Mouse (Mus musculus): ENCODE data around the gene Tacstd2. TPM values are rescaled to one million over a fixed set of nuclear protein-coding genes. Genes with fewer than 3 reads are reported as not detected.

The Tacstd2 gene
- polyA plus RNA-seq (2014; fragmentation: Nextera tagmentation; extraction: Ambion mirVana): 5.5 and 10.0 TPM in 2 replicates

DNA sequence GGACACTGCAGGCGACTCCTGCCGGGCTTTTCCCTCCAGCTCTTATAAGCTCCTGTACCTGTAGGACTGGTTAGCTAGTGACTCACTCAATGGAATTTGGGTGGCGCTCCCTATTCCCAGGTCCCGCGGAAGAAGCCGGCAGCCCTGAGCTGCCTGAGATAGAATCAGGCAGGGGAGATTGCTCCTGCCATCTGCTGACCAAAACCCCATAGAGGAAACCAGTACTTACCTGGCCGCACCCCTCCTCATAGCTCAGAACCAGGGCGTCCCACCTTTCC lies at the start of gene Tacstd2:
Gene Tacstd2, minus strand, starts transcription at position 20 of the 278 bp plus-strand sequence.
- no peak within 1 kb of the TSS for H3K9ac ChIP-seq (ENCODE audit: low read depth, low read length)
- H3K27ac ChIP-seq (ENCODE audit: low read depth, low read length): no peak within 1 kb of the TSS
- H3K36me3 ChIP-seq (ENCODE audit: control insufficient read depth, insufficient read depth, low read length): no peaks in the 10 kb centered on the region
- H3K4me2 ChIP-seq (replicated peaks; ENCODE audit: low read depth, low read length): peak within 1 kb of the TSS; percentile 60
- peaks cover 39% of the 10 kb centered on the region for H3K27me3 ChIP-seq (ENCODE audit: control insufficient read depth, insufficient read depth, low read length)
- DNase-seq (ENCODE audit: low spot score): no peak
- no peaks in the 10 kb centered on the region for H3K9me3 ChIP-seq (ENCODE audit: control insufficient read depth, low read length)
- H3K4me1 ChIP-seq (replicated peaks; ENCODE audit: control insufficient read depth, insufficient read depth, low read length): no peaks in the 10 kb centered on the region; the same call in 1 of the 2 replicates
- ATAC-seq (ENCODE audit: low FRiP score): no peak
- H3K4me3 ChIP-seq (ENCODE audit: low read depth, low read length): peak within 1 kb of the TSS; percentile 34
- WGBS: 4% methylated on average over 8 of the region's 8 CpGs

DNA sequence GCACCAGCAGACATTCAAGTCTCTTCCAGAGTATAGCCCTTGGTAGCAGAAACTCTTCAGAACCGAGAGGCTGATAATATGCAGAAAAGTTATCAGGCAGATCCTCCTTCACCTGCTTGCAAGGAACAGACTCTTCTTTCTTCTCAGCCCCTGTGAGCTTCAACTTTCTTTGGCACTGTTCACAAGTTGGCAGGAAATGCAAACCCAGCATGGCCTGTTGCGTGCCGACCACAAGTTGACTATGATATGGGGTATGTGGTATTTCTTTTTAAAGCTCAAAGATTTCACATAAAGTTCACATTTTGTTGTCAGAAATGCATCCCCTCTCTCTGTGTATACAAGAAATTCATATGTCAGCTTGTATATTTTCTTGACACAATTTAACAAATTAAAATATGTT lies 30.7 kb upstream of the Tacstd2 start:
- Histone ChIP-seq H3K36me3 (ENCODE audit: control insufficient read depth, insufficient read depth, low read length) (no peaks in the 10 kb centered on the region), H3K9me3 (ENCODE audit: control insufficient read depth, low read length) (no peaks in the 10 kb centered on the region), H3K27ac (ENCODE audit: low read depth, low read length) (no peak overlapping the region), H3K4me1 (replicated peaks; ENCODE audit: control insufficient read depth, insufficient read depth, low read length) (no peaks in the 10 kb centered on the region), H3K27me3 (ENCODE audit: control insufficient read depth, insufficient read depth, low read length) (no peaks in the 10 kb centered on the region), H3K9ac (ENCODE audit: low read depth, low read length) (no peak overlapping the region), H3K4me2 (replicated peaks; ENCODE audit: low read depth, low read length) (no peak overlapping the region), H3K4me3 (ENCODE audit: low read depth, low read length) (no peak overlapping the region)
- no peak for ATAC-seq (ENCODE audit: low FRiP score)
- no peak for DNase-seq (ENCODE audit: low spot score)
- WGBS: 88% methylated on average over 3 of the region's 3 CpGs

- H3K9me3 ChIP-seq (ENCODE audit: control insufficient read depth, low read length): no peaks in the 10 kb centered on the region
- DNase-seq (ENCODE audit: low spot score) (no peak), ATAC-seq (ENCODE audit: low FRiP score) (no peak)
Measured at GRCm38 (mm10) chr6:67555376-67555775, 19.8 kb upstream of the Tacstd2 start.

DNA sequence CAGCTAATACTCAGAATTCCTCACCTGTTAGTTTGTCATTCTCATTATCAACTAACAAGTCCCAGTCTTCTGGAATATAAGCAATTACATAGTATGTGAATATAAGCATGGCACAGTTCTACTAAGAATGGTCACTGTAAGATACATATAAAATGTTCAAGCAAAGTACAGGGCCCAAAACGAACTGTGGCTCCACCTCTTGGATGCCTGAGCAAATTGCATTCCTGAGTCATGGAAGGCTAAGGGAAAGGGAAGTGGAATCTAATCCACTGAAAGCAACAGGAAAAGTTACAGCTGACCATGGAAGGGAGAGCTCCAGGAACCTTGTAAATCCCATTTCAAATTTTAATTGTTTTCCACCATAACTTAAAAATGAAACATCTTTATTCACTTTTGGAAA lies 14.0 kb upstream of the Tacstd2 start:
- no peak overlapping the region for H3K4me3 ChIP-seq (ENCODE audit: low read depth, low read length)
- no peaks in the 10 kb centered on the region for H3K9me3 ChIP-seq (ENCODE audit: control insufficient read depth, low read length)
- no peak overlapping the region for H3K4me2 ChIP-seq (replicated peaks; ENCODE audit: low read depth, low read length)
- no peak overlapping the region for H3K9ac ChIP-seq (ENCODE audit: low read depth, low read length)
- ATAC-seq (ENCODE audit: low FRiP score) (no peak), DNase-seq (ENCODE audit: low spot score) (no peak)
- no peaks in the 10 kb centered on the region for H3K4me1 ChIP-seq (replicated peaks; ENCODE audit: control insufficient read depth, insufficient read depth, low read length)
- H3K36me3 ChIP-seq (ENCODE audit: control insufficient read depth, insufficient read depth, low read length): no peaks in the 10 kb centered on the region
- WGBS: 12% methylated on average over 1 of the region's 1 CpGs
- H3K27ac ChIP-seq (ENCODE audit: low read depth, low read length): no peak overlapping the region
- H3K27me3 ChIP-seq (ENCODE audit: control insufficient read depth, insufficient read depth, low read length): no peaks in the 10 kb centered on the region

More at GRCm38 (mm10) chr6:67555376-67555775, 19.8 kb upstream of the Tacstd2 start:
- Histone ChIP-seq H3K27ac (ENCODE audit: low read depth, low read length) (no peak overlapping the region), H3K27me3 (ENCODE audit: control insufficient read depth, insufficient read depth, low read length) (no peaks in the 10 kb centered on the region), H3K36me3 (ENCODE audit: control insufficient read depth, insufficient read depth, low read length) (no peaks in the 10 kb centered on the region), H3K4me3 (ENCODE audit: low read depth, low read length) (no peak overlapping the region), H3K4me2 (replicated peaks; ENCODE audit: low read depth, low read length) (no peak overlapping the region), H3K4me1 (replicated peaks; ENCODE audit: control insufficient read depth, insufficient read depth, low read length) (no peaks in the 10 kb centered on the region), H3K9ac (ENCODE audit: low read depth, low read length) (no peak overlapping the region)

GRCm38 (mm10) chr6:67535005-67535776 lies 405 bp downstream of the Tacstd2 start:
- no peaks in the 10 kb centered on the region for H3K9me3 ChIP-seq (ENCODE audit: control insufficient read depth, low read length)
- H3K4me1 ChIP-seq (replicated peaks; ENCODE audit: control insufficient read depth, insufficient read depth, low read length): no peaks in the 10 kb centered on the region; the same call in 1 of the 2 replicates
- H3K36me3 ChIP-seq (ENCODE audit: control insufficient read depth, insufficient read depth, low read length): no peaks in the 10 kb centered on the region
- DNase-seq (ENCODE audit: low spot score) (peak; percentile 67), ATAC-seq (ENCODE audit: low FRiP score) (peak; percentile 68)
- H3K4me3 ChIP-seq (ENCODE audit: low read depth, low read length): peak overlapping the region; percentile 34
- H3K9ac ChIP-seq (ENCODE audit: low read depth, low read length): no peak overlapping the region
- under 1% methylated on average over 62 of the region's 62 CpGs for WGBS
- peak overlapping the region; percentile 60 for H3K4me2 ChIP-seq (replicated peaks; ENCODE audit: low read depth, low read length)
- no peak overlapping the region for H3K27ac ChIP-seq (ENCODE audit: low read depth, low read length)
- H3K27me3 ChIP-seq (ENCODE audit: control insufficient read depth, insufficient read depth, low read length): peaks cover 39% of the 10 kb centered on the region

GRCm38 (mm10) chr6:67534191-67535004 lies 1.2 kb downstream of the Tacstd2 start:
- WGBS: 8% methylated on average over 31 of the region's 31 CpGs
- ATAC-seq (ENCODE audit: low FRiP score) (peak; percentile 38), DNase-seq (ENCODE audit: low spot score) (peak; percentile 48)
- Histone ChIP-seq H3K4me2 (replicated peaks; ENCODE audit: low read depth, low read length) (peak overlapping the region; percentile 60), H3K4me3 (ENCODE audit: low read depth, low read length) (peak overlapping the region; percentile 34), H3K36me3 (ENCODE audit: control insufficient read depth, insufficient read depth, low read length) (no peaks in the 10 kb centered on the region), H3K9ac (ENCODE audit: low read depth, low read length) (no peak overlapping the region), H3K27ac (ENCODE audit: low read depth, low read length) (no peak overlapping the region), H3K27me3 (ENCODE audit: control insufficient read depth, insufficient read depth, low read length) (peaks cover 39% of the 10 kb centered on the region), H3K4me1 (replicated peaks; ENCODE audit: control insufficient read depth, insufficient read depth, low read length) (no peaks in the 10 kb centered on the region; the same call in 1 of the 2 replicates), H3K9me3 (ENCODE audit: control insufficient read depth, low read length) (no peaks in the 10 kb centered on the region)

- Histone ChIP-seq H3K4me2 (replicated peaks; ENCODE audit: low read depth, low read length) (peak overlapping the region; percentile 17; the same call in 1 of the 2 replicates), H3K9me3 (ENCODE audit: control insufficient read depth, low read length) (no peaks in the 10 kb centered on the region), H3K27ac (ENCODE audit: low read depth, low read length) (no peak overlapping the region), H3K27me3 (ENCODE audit: control insufficient read depth, insufficient read depth, low read length) (peaks cover 39% of the 10 kb centered on the region), H3K9ac (ENCODE audit: low read depth, low read length) (no peak overlapping the region), H3K4me1 (replicated peaks; ENCODE audit: control insufficient read depth, insufficient read depth, low read length) (no peaks in the 10 kb centered on the region; the same call in 1 of the 2 replicates), H3K36me3 (ENCODE audit: control insufficient read depth, insufficient read depth, low read length) (no peaks in the 10 kb centered on the region), H3K4me3 (ENCODE audit: low read depth, low read length) (0 out of 2 replicates have a peak overlapping the region, but pooled peaks have one; percentile 9)
- DNase-seq (ENCODE audit: low spot score): peak; percentile 42
- peak; percentile 60 for ATAC-seq (ENCODE audit: low FRiP score)
- 9% methylated on average over 29 of the region's 29 CpGs for WGBS
Measured at GRCm38 (mm10) chr6:67532665-67533440, 2.7 kb downstream of the Tacstd2 start.

- no peak for DNase-seq (ENCODE audit: low spot score)
- peaks cover 38% of the 10 kb centered on the region for H3K27me3 ChIP-seq (ENCODE audit: control insufficient read depth, insufficient read depth, low read length)
- H3K36me3 ChIP-seq (ENCODE audit: control insufficient read depth, insufficient read depth, low read length): no peaks in the 10 kb centered on the region
- H3K9ac ChIP-seq (ENCODE audit: low read depth, low read length): no peak overlapping the region
- no peak overlapping the region for H3K27ac ChIP-seq (ENCODE audit: low read depth, low read length)
- WGBS: 68% methylated on average over 7 of the region's 7 CpGs
- H3K9me3 ChIP-seq (ENCODE audit: control insufficient read depth, low read length): no peaks in the 10 kb centered on the region
- H3K4me2 ChIP-seq (replicated peaks; ENCODE audit: low read depth, low read length): no peak overlapping the region
- H3K4me3 ChIP-seq (ENCODE audit: low read depth, low read length): no peak overlapping the region
- ATAC-seq (ENCODE audit: low FRiP score): no peak
- no peaks in the 10 kb centered on the region; the same call in 1 of the 2 replicates for H3K4me1 ChIP-seq (replicated peaks; ENCODE audit: control insufficient read depth, insufficient read depth, low read length)
Measured at GRCm38 (mm10) chr6:67531822-67532162, 3.8 kb downstream of the Tacstd2 start.
